Mouse (Mus musculus) small intestine, adult 2 months (tissue): Measurements from ENCODE around the gene A630001G21Rik. TPM values are rescaled to one million over a fixed set of nuclear protein-coding genes. Genes with fewer than 3 reads are reported as not detected.

Source experiments
- H3K27ac ChIP-seq: fragments of 200-500 bp; 2 replicates; pipeline ENCODE4 v1.5.1; 2012; ENCODE audit warnings: low read depth, low read length, control low read depth, inconsistent platforms; ENCODE audit not compliant: insufficient read depth
- H3K27me3 ChIP-seq: fragments of 200-500 bp; 2 replicates; pipeline ENCODE4 v1.6.1; 2012; ENCODE audit warnings: mild to moderate bottlenecking, moderate library complexity, low read length, inconsistent platforms; ENCODE audit not compliant: control insufficient read depth, insufficient read depth
- H3K36me3 ChIP-seq: fragments of 200-500 bp; 2 replicates; pipeline ENCODE4 v1.6.1; 2012; ENCODE audit warnings: mild to moderate bottlenecking, low read length, control low read depth, inconsistent platforms; ENCODE audit not compliant: control insufficient read depth, insufficient read depth
- H3K4me1 ChIP-seq: fragments of 200-500 bp; 2 replicates; pipeline ENCODE4 v1.6.1; 2012; ENCODE audit warnings: low read length, inconsistent platforms, mixed read lengths; ENCODE audit not compliant: control insufficient read depth, insufficient read depth, insufficient read length
- H3K4me3 ChIP-seq: fragments of 200-500 bp; 2 replicates; pipeline ENCODE4 v1.5.1; 2012; ENCODE audit warnings: low read depth, mild to moderate bottlenecking, control low read depth, inconsistent platforms, low read length, moderate library complexity
- CTCF ChIP-seq: fragments of 200-500 bp; IDR thresholded peaks from 2 replicates; pipeline ENCODE4 v1.5.1; 2012; ENCODE audit warnings: low read depth, mild to moderate bottlenecking, control low read depth, inconsistent platforms, low read length, moderate library complexity, mixed read lengths; ENCODE audit not compliant: insufficient replicate concordance, insufficient read length; ENCODE audit errors: extremely low read depth
- POLR2A ChIP-seq: fragments of 200-500 bp; IDR thresholded peaks from 2 replicates; pipeline ENCODE4 v1.6.1; 2012; ENCODE audit warnings: low read depth, mild to moderate bottlenecking, control low read depth, inconsistent platforms, low read length, moderate library complexity
- WGBS: fragments of 180-500 bp; shearing (Covaris S2); methylation state at CpG from one replicate; pipeline ENCODE4 v1.1.7; 2018; 5-methylcytosine and 5-hydroxymethylcytosine counted together
- polyA plus RNA-seq: library from polyadenylated mRNA; depleted of rRNA; stranded (reverse); fragments of >200 nt; gene quantifications from 2 replicates; pipeline ENCODE4 v1.2.3, GENCODE M21; 2012

Gene A630001G21Rik
- polyA plus RNA-seq, 1 experiment: 1.2 TPM

DNA sequence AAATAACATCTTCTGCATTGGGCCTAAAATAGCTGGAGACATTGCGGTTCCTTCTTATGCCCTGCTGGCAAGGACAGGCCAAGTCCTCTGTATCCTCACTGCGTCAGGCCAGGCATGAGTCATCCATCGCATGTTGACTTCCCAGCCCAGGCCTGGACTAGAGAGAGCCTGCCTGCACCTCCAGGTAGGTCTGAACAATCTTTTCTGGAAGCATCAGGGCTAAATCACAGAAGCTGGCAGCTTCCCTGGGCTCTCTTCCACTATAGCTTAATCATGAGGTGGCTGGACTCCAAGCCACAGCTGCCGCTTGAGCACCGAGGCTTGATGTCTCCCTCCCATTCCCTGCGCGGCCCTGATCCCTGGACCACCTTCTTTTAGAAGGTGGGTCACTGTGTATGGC is 3.3 kb downstream of the A630001G21Rik start:
- TF ChIP-seq CTCF: no peak
- no peak for TF ChIP-seq POLR2A
- Histone ChIP-seq H3K27ac (no peak overlapping the region), H3K4me3 (no peak overlapping the region), H3K36me3 (no peaks in the 10 kb centered on the region), H3K27me3 (no peaks in the 10 kb centered on the region), H3K4me1 (peaks cover 5% of the 10 kb centered on the region; the same call in 1 of the 2 replicates)
- 78% methylated on average over 7 of the region's 7 CpGs for WGBS

GRCm38 (mm10) chr1:85771976-85772375 is 6.5 kb downstream of the A630001G21Rik start:
- no peak overlapping the region for H3K4me3 ChIP-seq
- 57% methylated on average over 3 of the region's 3 CpGs for WGBS
- H3K27me3 ChIP-seq: no peaks in the 10 kb centered on the region

DNA sequence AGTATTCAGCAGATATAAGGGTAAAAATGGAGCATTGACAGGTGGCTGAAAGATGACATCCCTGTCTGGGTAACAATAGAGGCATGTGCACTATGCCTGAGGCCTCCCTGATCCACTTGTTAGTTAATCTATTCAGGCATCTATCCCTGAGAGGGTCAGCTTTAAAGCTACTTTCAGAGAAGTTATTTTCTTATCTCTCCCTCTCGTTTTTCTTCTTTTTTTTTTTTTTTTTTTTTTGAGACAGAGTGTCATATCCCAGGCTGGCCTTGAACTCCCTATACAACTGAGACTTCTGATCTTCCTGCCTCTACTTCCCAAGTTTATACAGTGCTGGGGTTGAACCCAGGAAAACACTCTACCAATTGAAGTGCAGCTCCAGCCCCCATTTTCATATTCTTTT is 10.7 kb downstream of the A630001G21Rik start:
- Histone ChIP-seq H3K36me3 (no peaks in the 10 kb centered on the region), H3K4me1 (peaks cover 1% of the 10 kb centered on the region; the same call in 1 of the 2 replicates), H3K27me3 (no peaks in the 10 kb centered on the region), H3K27ac (no peak overlapping the region), H3K4me3 (no peak overlapping the region)
- TF ChIP-seq POLR2A (no peak), CTCF (no peak)
- WGBS: 17% methylated on average over 1 of the region's 1 CpGs

More at GRCm38 (mm10) chr1:85771976-85772375, 6.5 kb downstream of the A630001G21Rik start:
- TF ChIP-seq CTCF (no peak), POLR2A (no peak)
- H3K27ac ChIP-seq: no peak overlapping the region
- no peaks in the 10 kb centered on the region for H3K36me3 ChIP-seq
- peaks cover 1% of the 10 kb centered on the region; the same call in 1 of the 2 replicates for H3K4me1 ChIP-seq

- no peak overlapping the region for H3K4me3 ChIP-seq
- 82% methylated on average over 3 of the region's 3 CpGs for WGBS
- no peak overlapping the region for H3K27ac ChIP-seq
Observed at GRCm38 (mm10) chr1:85766120-85766519, 12.3 kb downstream of the A630001G21Rik start.

DNA sequence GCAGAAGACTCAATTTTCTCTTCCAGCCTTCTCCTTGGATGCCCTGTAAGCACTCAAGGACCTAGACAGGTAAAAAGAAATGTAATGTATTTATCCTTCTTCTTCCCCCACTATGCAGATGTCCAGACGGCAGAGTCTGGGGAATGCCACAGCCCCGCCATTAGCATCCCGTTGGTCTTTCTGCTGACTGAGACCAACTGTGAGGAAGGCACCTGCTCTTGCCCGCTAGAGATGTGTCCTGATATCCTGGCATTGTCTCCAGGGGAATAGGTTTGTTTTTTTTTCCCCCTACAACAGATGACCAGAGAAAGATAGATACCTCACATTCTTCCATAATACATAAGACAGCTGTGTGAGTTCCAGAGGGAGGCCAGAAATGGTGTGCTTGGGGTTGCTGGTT is 14.2 kb downstream of the A630001G21Rik start:
- TF ChIP-seq CTCF (no peak), POLR2A (no peak)
- Histone ChIP-seq H3K4me3 (no peak overlapping the region), H3K27ac (no peak overlapping the region), H3K36me3 (no peaks in the 10 kb centered on the region), H3K27me3 (no peaks in the 10 kb centered on the region), H3K4me1 (no peaks in the 10 kb centered on the region)
- WGBS: 79% methylated on average over 4 of the region's 4 CpGs

More at GRCm38 (mm10) chr1:85766120-85766519, 12.3 kb downstream of the A630001G21Rik start:
- H3K4me1 ChIP-seq: no peaks in the 10 kb centered on the region
- no peak for TF ChIP-seq POLR2A
- no peak for TF ChIP-seq CTCF
- H3K36me3 ChIP-seq: no peaks in the 10 kb centered on the region
- no peaks in the 10 kb centered on the region for H3K27me3 ChIP-seq

DNA sequence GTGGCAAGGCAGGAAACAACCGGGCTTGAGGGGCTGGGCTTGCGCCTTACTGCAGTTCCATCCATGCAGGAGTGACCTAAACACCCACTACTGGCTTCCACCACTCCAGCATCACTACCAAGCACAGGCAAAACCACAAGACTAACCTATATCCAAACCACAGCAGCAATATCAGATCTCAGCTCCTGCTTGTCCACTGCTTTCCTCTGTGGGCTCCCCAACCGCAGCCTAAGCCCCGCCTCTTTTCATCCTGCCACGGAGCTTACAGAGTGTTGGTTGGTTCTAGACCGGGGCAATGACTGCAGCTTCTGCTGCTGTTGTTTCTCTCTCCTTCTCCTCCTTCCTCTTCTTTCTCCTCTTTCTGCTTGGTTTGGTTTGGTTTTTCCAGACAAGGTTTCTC is 15.1 kb downstream of the A630001G21Rik start:
- H3K36me3 ChIP-seq: no peaks in the 10 kb centered on the region
- 74% methylated on average over 6 of the region's 6 CpGs for WGBS
- H3K27me3 ChIP-seq: no peaks in the 10 kb centered on the region
- TF ChIP-seq POLR2A: no peak
- no peak for TF ChIP-seq CTCF
- H3K27ac ChIP-seq: no peak overlapping the region
- H3K4me3 ChIP-seq: no peak overlapping the region
- H3K4me1 ChIP-seq: no peaks in the 10 kb centered on the region

GRCm38 (mm10) chr1:85761665-85762064 is 16.8 kb downstream of the A630001G21Rik start:
- H3K4me1 ChIP-seq: no peaks in the 10 kb centered on the region; the same call in 1 of the 2 replicates
- no peak overlapping the region for H3K4me3 ChIP-seq
- H3K36me3 ChIP-seq: no peaks in the 10 kb centered on the region
- WGBS: 84% methylated on average over 4 of the region's 4 CpGs
- no peaks in the 10 kb centered on the region for H3K27me3 ChIP-seq
- no peak for TF ChIP-seq POLR2A
- no peak for TF ChIP-seq CTCF
- no peak overlapping the region for H3K27ac ChIP-seq
